Mouse (Mus musculus): Measurements from ENCODE around the gene Dlx3. TPM values are rescaled to one million over a fixed set of nuclear protein-coding genes. Genes with fewer than 3 reads are reported as not detected.

The Dlx3 gene
- total and polyA plus RNA-seq, 2 experiments from 2014 or later = not detected

GRCm38 (mm10) chr11:95098346-95099095 lies 21.4 kb upstream of the Dlx3 start:
- Histone ChIP-seq H3K4me3 (ENCODE audit: low read depth, low read length) (no peak overlapping the region), H3K9me3 (replicated peaks; ENCODE audit: control insufficient read depth, low read length) (peaks cover 4% of the 10 kb centered on the region; the same call in 1 of the 2 replicates), H3K36me3 (replicated peaks; ENCODE audit: control insufficient read depth, insufficient read depth, low read length) (no peaks in the 10 kb centered on the region), H3K9ac (replicated peaks; ENCODE audit: low read depth, low read length) (no peak overlapping the region), H3K27me3 (ENCODE audit: control insufficient read depth, insufficient read depth, low read length) (no peaks in the 10 kb centered on the region), H3K4me1 (ENCODE audit: control insufficient read depth, insufficient read depth) (peaks cover 10% of the 10 kb centered on the region), H3K27ac (ENCODE audit: low read depth) (no peak overlapping the region), H3K4me2 (ENCODE audit: low read depth, low read length) (no peak overlapping the region)
- DNase-seq (ENCODE audit: low spot score) = no peak
- ATAC-seq (ENCODE audit: insufficient read depth, low read depth) = no peak
- no peak for TF ChIP-seq CTCF (IDR thresholded peaks at IDR 0.05; ENCODE audit: low read depth)
- TF ChIP-seq EP300 (IDR thresholded peaks at IDR 0.05; ENCODE audit: low read depth) = no peak
- WGBS = 76% methylated on average over 5 of the region's 5 CpGs

- Histone ChIP-seq H3K27me3 (ENCODE audit: control insufficient read depth, insufficient read depth, low read length) (no peaks in the 10 kb centered on the region), H3K36me3 (replicated peaks; ENCODE audit: control insufficient read depth, insufficient read depth, low read length) (no peaks in the 10 kb centered on the region), H3K4me1 (ENCODE audit: control insufficient read depth, insufficient read depth) (peaks cover 10% of the 10 kb centered on the region)
These were observed 19.5 kb upstream of the Dlx3 start for GRCm38 (mm10) chr11:95100393-95100792.

DNA sequence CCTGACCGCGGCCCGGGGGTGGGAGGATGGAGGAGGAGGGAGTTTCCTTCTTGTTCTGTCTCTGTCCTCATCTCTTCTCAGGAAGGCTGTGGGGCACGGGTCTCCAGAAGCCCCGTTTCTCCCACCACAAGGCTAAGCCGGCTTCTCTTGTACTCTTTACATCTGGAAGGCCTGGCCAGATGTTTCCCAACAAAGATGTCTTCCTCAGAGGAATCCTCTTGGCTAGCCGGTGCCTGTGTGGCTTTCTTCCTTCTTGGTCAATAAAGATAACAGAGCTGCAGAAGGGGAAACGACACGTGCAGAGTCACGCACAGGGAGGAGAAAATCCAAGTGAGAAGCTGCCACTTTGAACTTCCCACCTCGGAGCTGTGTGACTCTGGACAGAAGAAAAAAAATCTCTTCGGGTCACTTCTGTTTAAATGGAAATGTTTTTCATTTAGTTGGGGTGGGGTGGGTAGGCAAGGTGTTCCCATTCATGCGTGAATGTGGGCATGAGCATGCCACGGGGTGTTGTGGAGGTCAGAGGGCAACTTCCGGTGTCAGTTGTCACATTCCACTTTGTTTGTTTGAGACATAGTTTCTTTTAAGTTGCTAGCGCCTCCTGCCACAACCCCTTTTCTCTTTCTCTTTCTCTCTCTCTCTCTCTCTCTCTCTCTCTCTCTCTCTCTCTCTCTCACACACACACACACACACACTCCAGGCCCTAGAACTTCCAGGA lies 18.7 kb upstream of the Dlx3 start:
- H3K27me3 ChIP-seq (ENCODE audit: control insufficient read depth, insufficient read depth, low read length) = peaks cover 8% of the 10 kb centered on the region; the same call in 1 of the 2 replicates
- no peak overlapping the region for H3K27ac ChIP-seq (ENCODE audit: low read depth)
- TF ChIP-seq CTCF (IDR thresholded peaks at IDR 0.05; ENCODE audit: low read depth) (no peak), EP300 (IDR thresholded peaks at IDR 0.05; ENCODE audit: low read depth) (no peak)
- WGBS = 51% methylated on average over 16 of the region's 16 CpGs
- no peak for DNase-seq (ENCODE audit: low spot score)
- no peaks in the 10 kb centered on the region for H3K36me3 ChIP-seq (replicated peaks; ENCODE audit: control insufficient read depth, insufficient read depth, low read length)
- no peak overlapping the region for H3K9ac ChIP-seq (replicated peaks; ENCODE audit: low read depth, low read length)
- H3K4me1 ChIP-seq (ENCODE audit: control insufficient read depth, insufficient read depth) = peaks cover 14% of the 10 kb centered on the region
- no peak overlapping the region for H3K4me2 ChIP-seq (ENCODE audit: low read depth, low read length)
- H3K9me3 ChIP-seq (replicated peaks; ENCODE audit: control insufficient read depth, low read length) = peaks cover 4% of the 10 kb centered on the region; the same call in 1 of the 2 replicates
- no peak for ATAC-seq (ENCODE audit: insufficient read depth, low read depth)
- no peak overlapping the region for H3K4me3 ChIP-seq (ENCODE audit: low read depth, low read length)

More at GRCm38 (mm10) chr11:95100393-95100792, 19.5 kb upstream of the Dlx3 start:
- ATAC-seq (ENCODE audit: insufficient read depth, low read depth) = no peak
- H3K4me3 ChIP-seq (ENCODE audit: low read depth, low read length) = no peak overlapping the region
- no peak overlapping the region for H3K4me2 ChIP-seq (ENCODE audit: low read depth, low read length)
- 63% methylated on average over 3 of the region's 3 CpGs for WGBS
- H3K9ac ChIP-seq (replicated peaks; ENCODE audit: low read depth, low read length) = no peak overlapping the region
- peaks cover 4% of the 10 kb centered on the region; the same call in 1 of the 2 replicates for H3K9me3 ChIP-seq (replicated peaks; ENCODE audit: control insufficient read depth, low read length)
- H3K27ac ChIP-seq (ENCODE audit: low read depth) = no peak overlapping the region
- TF ChIP-seq CTCF (IDR thresholded peaks at IDR 0.05; ENCODE audit: low read depth) (no peak), EP300 (IDR thresholded peaks at IDR 0.05; ENCODE audit: low read depth) (no peak)
- no peak for DNase-seq (ENCODE audit: low spot score)

- no peak for ATAC-seq (ENCODE audit: insufficient read depth, low read depth)
- Histone ChIP-seq H3K27ac (ENCODE audit: low read depth) (no peak overlapping the region), H3K4me2 (ENCODE audit: low read depth, low read length) (no peak overlapping the region), H3K4me3 (ENCODE audit: low read depth, low read length) (no peak overlapping the region), H3K9me3 (replicated peaks; ENCODE audit: control insufficient read depth, low read length) (peaks cover 4% of the 10 kb centered on the region; the same call in 1 of the 2 replicates), H3K4me1 (ENCODE audit: control insufficient read depth, insufficient read depth) (peaks cover 6% of the 10 kb centered on the region; the same call in 1 of the 2 replicates), H3K36me3 (replicated peaks; ENCODE audit: control insufficient read depth, insufficient read depth, low read length) (no peaks in the 10 kb centered on the region), H3K9ac (replicated peaks; ENCODE audit: low read depth, low read length) (no peak overlapping the region), H3K27me3 (ENCODE audit: control insufficient read depth, insufficient read depth, low read length) (peaks cover 8% of the 10 kb centered on the region; the same call in 1 of the 2 replicates)
- DNase-seq (ENCODE audit: low spot score) = no peak
- TF ChIP-seq CTCF (IDR thresholded peaks at IDR 0.05; ENCODE audit: low read depth) = no peak
- WGBS = 87% methylated on average over 19 of the region's 19 CpGs
These were observed 17.6 kb upstream of the Dlx3 start for GRCm38 (mm10) chr11:95102161-95102904.

- WGBS = 57% methylated on average over 6 of the region's 6 CpGs
- no peaks in the 10 kb centered on the region for H3K36me3 ChIP-seq (replicated peaks; ENCODE audit: control insufficient read depth, insufficient read depth, low read length)
- H3K9me3 ChIP-seq (replicated peaks; ENCODE audit: control insufficient read depth, low read length) = peaks cover 4% of the 10 kb centered on the region; the same call in 1 of the 2 replicates
- ATAC-seq (ENCODE audit: insufficient read depth, low read depth) (no peak), DNase-seq (ENCODE audit: low spot score) (no peak)
- no peak overlapping the region for H3K27ac ChIP-seq (ENCODE audit: low read depth)
- no peak overlapping the region for H3K4me3 ChIP-seq (ENCODE audit: low read depth, low read length)
- TF ChIP-seq CTCF (IDR thresholded peaks at IDR 0.05; ENCODE audit: low read depth) = no peak
- peak; percentile 42; the same call in 1 of the 2 replicates for TF ChIP-seq EP300 (IDR thresholded peaks at IDR 0.05; ENCODE audit: low read depth)
- H3K27me3 ChIP-seq (ENCODE audit: control insufficient read depth, insufficient read depth, low read length) = peaks cover 8% of the 10 kb centered on the region; the same call in 1 of the 2 replicates
- H3K9ac ChIP-seq (replicated peaks; ENCODE audit: low read depth, low read length) = no peak overlapping the region
- H3K4me1 ChIP-seq (ENCODE audit: control insufficient read depth, insufficient read depth) = 0 out of 2 replicates have a peak, but pooled peaks cover 4% of the 10 kb centered on the region
- no peak overlapping the region for H3K4me2 ChIP-seq (ENCODE audit: low read depth, low read length)
These were observed 15.7 kb upstream of the Dlx3 start for GRCm38 (mm10) chr11:95104266-95104665.

All from heart, postnatal 0 days (tissue).